Mouse (Mus musculus): Measurements from ENCODE around the gene Gm853.

DNA sequence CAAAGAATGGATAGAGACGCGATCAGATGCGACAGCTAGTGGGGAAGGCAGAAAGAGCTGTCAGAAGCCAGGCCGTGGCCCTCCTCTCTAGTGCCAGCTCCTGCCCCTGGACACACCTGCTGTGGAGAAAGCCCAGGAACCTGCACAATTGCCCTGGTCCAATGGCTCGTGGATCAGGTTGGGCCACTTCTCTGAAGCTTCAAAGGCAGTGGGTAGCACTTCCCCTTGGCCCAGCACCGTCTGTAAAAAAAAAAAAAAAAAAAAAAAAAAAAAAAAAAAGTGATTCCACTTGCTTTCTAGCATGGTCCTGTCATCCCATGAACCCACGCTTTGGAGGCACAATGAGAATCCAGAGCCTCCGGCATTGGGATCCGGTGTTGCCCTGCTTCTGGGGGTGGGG, 54.4 kb downstream of the Gm853 start:
- TF ChIP-seq CTCF (IDR thresholded peaks at IDR 0.05; ENCODE audit: borderline replicate concordance, insufficient read depth, low read length) (no peak), POLR2A (IDR thresholded peaks at IDR 0.05; ENCODE audit: low read depth, low read length) (no peak)
